15 mouse cellular contexts compared by ENCODE assay signal in genomic region chr5:106927996-106928395, GRCm38 (mm10). TPM values are rescaled to one million over a fixed set of nuclear protein-coding genes. Genes with fewer than 3 reads are reported as not detected.
"Had no signal": no experiment of that assay in that cellular context is flagged by ENCODE, and none has a peak within 500 bp of the region (broad histone marks: within the 10 kb centered on the region; RNA-seq: fewer than 3 reads in every experiment).

No protein-coding gene starts in this region.

- H3K36me3 ChIP-seq: lung, embryonic 15.5 days; midbrain, embryonic 12.5 days had no signal

- H3K27ac ChIP-seq: lung, embryonic 15.5 days had no signal

- H3K4me1 ChIP-seq: midbrain, embryonic 12.5 days had no signal

- H3K9me3 ChIP-seq: lung, embryonic 15.5 days; midbrain, embryonic 12.5 days had no signal

- H3K4me3 ChIP-seq: lung, embryonic 15.5 days; midbrain, embryonic 12.5 days had no signal

- ATAC-seq: hindbrain, embryonic 16.5 days; intestine, embryonic 16.5 days; midbrain, embryonic 16.5 days had no signal

- H3K4me2 ChIP-seq: lung, embryonic 15.5 days; midbrain, embryonic 12.5 days had no signal

- DNase-seq: kidney, adult 18-20 months; kidney, adult 9 months; kidney, postnatal 14 days; kidney, postnatal 4 days; lung, adult 18-20 months; lung, postnatal 10 days; lung, postnatal 36 days; thymus, adult 18-20 months; thymus, postnatal 36 days had no signal

- H3K27me3 ChIP-seq: lung, embryonic 15.5 days; midbrain, embryonic 12.5 days had no signal

- H3K9ac ChIP-seq: lung, embryonic 15.5 days; midbrain, embryonic 12.5 days had no signal

RNA-seq across cellular contexts. Expression of gene Hfm1, which starts 1.9 kb away (rescaled TPM):
- polyA plus RNA-seq: small intestine, adult 2 months had no signal
